Mouse (Mus musculus) testis, postnatal 14 days (tissue): ENCODE data around the gene Rint1.

ENCODE experiments used
- DNase-seq: peaks from one replicate; pipeline ENCODE4 v3.0.0; 2021; ENCODE audit warnings: low spot score

Rint1 gene

GRCm38 (mm10) chr5:23787536-23788389 is at the start of gene Rint1:
Rint1 (plus strand) TSS chr5:23787711.
- peak; percentile 93 for DNase-seq

DNA sequence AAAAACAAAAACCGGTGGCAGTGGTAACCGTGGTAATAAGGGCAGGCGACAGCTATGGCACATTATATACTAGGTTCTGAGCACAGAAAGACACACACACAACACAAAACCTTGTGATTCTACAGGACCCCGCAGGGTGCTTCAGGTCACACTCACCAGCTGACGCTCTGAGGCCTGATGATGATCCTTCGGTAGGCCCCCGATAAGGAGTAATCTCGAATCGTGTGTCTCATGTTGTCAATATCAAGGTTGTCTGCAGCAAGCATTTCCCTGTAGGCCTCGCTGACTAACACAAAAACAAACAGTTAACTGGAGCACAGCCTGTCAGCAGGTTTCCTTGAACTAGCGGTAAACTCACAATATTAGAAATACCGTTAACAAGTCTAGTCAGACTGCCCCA is 44.2 kb upstream of the Rint1 start:
- DNase-seq, result no peak

DNA sequence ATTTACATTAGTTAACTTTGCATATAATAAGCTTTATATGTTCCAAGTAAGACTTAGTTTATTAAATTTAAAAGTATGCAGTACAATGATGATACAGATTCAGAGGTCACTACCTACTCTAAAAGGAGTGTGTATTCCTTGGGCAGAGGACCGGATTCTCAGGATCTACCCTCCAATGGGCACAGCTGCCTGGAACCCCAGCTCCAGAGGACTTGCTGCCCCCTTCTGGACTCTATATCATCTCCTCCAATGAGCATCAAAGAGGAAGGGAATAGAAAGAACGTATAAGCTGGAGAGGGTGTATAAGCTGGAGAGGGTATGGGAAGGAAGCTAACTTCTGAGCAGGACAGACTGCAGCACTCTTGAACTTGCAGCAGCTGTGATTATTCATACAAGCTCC is 37.6 kb upstream of the Rint1 start:
- DNase-seq, result no peak

DNA sequence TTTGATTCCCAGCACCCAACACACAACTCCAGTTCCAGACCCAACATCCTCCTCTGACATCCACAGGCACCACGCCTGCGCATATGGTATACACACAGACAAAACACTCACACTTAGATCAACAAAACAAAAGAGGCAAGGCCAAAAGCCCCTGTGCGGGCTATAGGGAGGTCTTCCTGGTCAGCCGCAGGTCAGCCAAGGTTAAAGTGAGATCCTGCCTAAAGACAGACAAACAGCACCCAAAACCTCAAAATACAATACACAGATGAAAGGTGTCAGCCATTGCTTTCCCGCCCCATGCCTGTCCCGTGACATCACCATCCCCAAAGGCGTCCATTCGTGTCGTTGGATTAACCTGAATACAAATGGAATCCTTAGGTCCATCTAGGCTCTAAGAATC is 31.9 kb upstream of the Rint1 start:
- DNase-seq, result no peak

GRCm38 (mm10) chr5:23756368-23756767 is 31.1 kb upstream of the Rint1 start:
- DNase-seq, result no peak

GRCm38 (mm10) chr5:23758633-23759032 is 28.9 kb upstream of the Rint1 start:
- no peak for DNase-seq

- DNase-seq, result no peak
Measured at GRCm38 (mm10) chr5:23762531-23762930, 25.0 kb upstream of the Rint1 start.

GRCm38 (mm10) chr5:23764557-23764956 is 23.0 kb upstream of the Rint1 start:
- no peak for DNase-seq

- DNase-seq, result no peak
Measured at GRCm38 (mm10) chr5:23771105-23771504, 16.4 kb upstream of the Rint1 start.

DNA sequence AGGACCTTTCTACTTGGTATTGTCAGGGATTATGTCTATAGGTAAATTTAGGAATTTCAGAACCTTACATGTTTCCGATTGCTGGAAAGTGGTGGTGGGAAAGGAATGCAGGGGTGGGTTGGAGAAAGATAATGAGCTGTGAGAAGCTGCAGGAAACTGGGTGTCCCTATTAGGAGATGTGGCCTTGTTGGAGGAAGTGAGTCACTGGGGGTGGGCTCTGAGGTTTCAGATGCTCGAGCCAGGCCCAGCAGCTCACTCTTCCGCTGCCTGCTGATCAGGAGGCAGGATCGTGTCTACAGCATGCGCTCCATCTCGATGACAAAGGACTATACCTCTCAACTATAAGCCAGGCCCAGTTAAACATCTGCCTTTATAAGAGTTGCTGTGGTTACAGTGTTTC is 13.3 kb upstream of the Rint1 start:
- DNase-seq, result no peak

GRCm38 (mm10) chr5:23780516-23780915 is 7.0 kb upstream of the Rint1 start:
- DNase-seq, result no peak

DNA sequence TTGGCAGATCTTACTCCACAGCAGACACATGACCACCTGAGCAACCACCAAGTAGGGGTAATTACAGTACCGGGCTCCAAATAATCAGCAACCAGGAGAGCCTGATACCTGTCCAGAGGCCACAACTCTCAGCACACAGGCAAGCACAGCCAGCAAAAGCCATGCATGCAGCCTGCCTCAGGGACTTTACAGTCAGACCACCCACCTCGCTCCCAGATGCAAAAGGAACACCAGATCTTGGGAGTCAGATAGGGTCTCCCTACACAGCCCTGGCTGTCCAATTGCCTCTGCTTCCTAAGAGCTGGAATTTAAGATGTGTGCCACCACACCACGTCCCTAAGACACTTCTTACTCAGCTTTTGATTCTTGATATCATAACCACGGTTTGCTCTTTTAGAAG is 6.3 kb upstream of the Rint1 start:
- DNase-seq, result no peak

DNA sequence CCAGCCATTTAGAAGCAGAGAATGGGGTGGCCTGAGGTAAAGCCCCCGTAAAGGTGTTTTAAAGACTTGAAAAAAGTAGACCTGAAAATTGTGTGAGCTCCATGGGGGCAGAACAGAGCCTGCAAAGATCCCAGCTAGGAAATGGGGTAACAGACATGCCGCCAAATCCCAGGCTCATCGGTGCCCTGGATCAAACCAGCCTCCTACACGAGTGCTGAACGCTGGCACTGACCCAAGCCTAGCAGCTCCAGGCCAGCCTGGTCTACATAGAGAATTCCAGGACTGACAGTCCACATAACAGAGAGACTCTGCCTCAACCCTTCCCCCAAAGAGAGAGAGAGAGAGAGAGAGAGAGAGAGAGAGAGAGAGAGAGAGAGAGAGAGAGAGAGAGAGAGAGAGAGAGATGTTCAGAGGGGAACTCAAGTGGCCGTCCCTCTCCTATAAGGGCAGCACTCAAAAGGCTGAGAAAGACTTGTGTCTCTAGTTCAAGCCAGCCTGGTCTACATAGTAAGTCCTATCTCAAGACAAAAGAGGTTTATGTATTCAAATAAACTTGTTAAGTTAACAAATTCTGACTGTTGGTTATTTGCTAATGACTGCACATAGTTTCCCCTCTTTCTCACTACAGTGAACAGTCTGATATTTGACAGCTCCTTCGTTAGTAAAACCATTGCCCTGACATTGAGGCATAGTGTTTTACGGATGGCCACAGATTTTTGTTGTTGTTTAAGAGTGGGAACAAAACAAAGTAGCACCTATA is 5.3 kb upstream of the Rint1 start:
- no peak for DNase-seq

- DNase-seq, result peak; percentile 84
Measured at GRCm38 (mm10) chr5:23782931-23783877, 4.3 kb upstream of the Rint1 start, which contains the start of gene Pus7. Pus7 (minus strand) TSS chr5:23783711.

DNA sequence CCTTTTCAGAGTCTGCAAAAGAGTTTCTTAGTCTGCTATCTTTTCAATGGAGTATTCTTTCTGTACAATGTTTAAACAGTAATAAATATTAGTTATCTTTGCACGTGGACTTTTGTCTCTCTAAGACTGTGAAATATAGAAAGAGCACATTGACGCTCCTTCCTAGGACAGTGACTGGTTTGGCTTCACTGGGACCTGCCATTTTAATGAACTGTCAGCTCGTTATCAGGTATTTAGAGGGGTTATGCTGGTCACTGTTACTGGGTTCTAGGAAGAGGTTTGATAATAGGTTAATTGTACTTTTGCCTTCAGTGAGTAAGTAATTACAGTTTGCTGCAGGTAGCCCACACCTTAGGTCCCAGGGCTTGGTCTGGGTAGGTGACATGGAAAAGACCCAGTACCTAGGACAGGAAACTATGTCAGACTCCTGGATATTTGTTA is 899 bp downstream of the Rint1 start:
- no peak for DNase-seq

- no peak for DNase-seq
Measured at GRCm38 (mm10) chr5:23789078-23789612, 1.6 kb downstream of the Rint1 start.

- DNase-seq, result no peak
Measured at GRCm38 (mm10) chr5:23792726-23793125, 5.2 kb downstream of the Rint1 start.

DNA sequence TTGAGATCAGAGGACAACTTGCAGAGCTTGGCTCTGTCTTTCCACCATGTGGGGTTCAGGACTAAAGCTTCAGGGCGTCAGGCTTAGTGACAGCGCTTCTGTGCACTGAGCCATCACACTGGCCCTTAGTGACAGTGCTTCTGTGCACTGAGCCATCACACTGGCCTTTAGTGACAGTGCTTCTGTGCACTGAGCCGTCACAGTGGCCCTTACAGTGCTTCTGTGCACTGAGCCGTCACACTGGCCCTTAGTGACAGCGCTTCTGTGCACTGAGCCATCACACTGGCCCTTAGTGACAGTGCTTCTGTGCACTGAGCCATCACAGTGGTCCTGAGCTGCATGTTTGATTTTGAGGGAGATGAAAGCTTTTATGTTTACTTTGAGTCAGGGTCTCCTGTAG is 27.3 kb downstream of the Rint1 start:
- DNase-seq, result no peak

- no peak for DNase-seq
Measured at GRCm38 (mm10) chr5:23816681-23817080, 29.2 kb downstream of the Rint1 start.

- DNase-seq, result no peak
Measured at GRCm38 (mm10) chr5:23822306-23822705, 34.8 kb downstream of the Rint1 start.

DNA sequence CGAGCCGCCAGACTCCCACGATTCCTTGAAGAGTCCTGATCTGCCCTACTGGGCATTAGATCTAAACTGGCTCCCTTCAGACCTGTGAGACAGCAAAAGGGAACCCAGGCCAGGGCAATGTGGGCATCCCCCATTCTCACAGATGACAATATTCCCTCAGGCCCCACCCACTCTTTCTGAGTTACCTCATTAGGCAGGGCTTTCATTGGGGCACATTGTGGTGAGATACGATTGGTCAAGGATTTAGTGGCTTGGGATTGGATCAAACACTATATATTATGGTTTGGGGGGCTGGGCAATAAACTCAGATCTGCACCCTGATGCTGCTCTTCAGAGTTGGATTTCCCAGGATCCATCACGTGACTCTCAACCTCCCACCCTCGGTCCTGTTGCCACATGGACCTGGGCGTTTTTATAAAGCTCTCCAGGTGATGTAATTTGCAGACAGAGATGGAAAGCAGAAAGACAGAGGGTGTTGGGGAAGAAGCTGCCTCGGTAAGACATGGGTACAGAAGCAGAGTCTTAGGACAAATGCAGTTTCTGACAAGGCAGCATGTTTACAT is 36.7 kb downstream of the Rint1 start:
- no peak for DNase-seq
